Mouse (Mus musculus): ENCODE measurements around the gene Plscr3. TPM values are rescaled to one million over a fixed set of nuclear protein-coding genes. Genes with fewer than 3 reads are reported as not detected.

Gene Plscr3
- polyA plus RNA-seq, 1 experiment from 2014 or later, result 20.8 TPM

DNA sequence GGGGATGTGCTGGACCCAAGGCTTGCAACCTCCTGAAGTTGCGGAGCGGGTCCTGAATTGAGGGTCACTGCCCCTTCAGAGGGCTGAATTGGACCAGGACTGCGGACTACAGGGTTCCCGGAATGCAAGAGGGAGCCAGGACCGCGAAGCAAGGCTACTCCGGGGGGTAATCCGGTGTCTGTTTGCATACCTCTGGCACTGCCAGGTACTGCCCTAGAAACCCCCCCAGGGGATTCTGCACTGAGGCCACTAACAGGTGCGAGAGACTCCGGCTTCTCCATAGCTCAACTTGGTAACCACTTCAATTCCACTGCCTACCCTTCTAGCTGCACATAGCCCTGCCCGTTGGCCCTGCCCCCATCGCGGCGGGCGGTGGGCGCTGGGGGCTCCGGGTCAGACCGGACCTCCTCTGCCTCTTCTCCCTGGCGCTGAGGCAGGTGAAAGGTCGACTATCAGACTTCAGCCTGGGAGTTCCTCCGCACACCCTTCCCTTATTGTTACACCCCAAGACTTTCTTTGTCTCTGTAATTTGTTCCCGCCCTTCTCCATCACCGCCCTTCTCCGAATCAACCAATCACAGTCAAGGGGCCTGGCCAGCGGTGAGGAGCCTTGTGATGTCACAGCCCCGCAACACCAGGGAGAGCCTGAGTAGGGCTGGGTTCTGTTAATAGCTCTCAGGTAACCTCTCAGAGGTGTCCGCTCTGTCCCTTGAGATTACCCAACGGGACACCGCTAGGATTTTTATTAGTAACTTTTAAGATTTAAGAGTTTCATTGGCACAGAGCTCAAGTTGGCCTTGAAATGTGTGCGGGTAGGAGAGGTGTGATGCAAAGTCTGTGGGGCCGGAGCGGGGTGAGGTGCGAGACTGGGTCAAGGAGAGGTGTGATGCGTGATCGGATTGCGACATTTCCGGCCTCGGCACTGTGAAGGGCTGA lies 54.6 kb downstream of the Plscr3 start, which contains the start of the genes 2810408A11Rik and Neurl4:
Gene 2810408A11Rik (minus strand): TSS at position 517 of the 935 bp plus-strand sequence.
Gene Neurl4 (plus strand): TSS at position 602 of the 935 bp plus-strand sequence.
- peak within 1 kb of the TSS; percentile 99 for H3K27ac ChIP-seq (ENCODE audit: low read depth)
- peaks cover 24% of the 10 kb centered on the region for H3K4me1 ChIP-seq (ENCODE audit: insufficient read depth)
- peak within 1 kb of the TSS; percentile 93 for H3K4me3 ChIP-seq (ENCODE audit: low read depth, low read length)
- under 1% methylated on average over 38 of the region's 38 CpGs for WGBS (ENCODE audit: insufficient replicate concordance)
- ATAC-seq (peak; percentile 84), DNase-seq (peak; percentile 89)
- no peaks in the 10 kb centered on the region for H3K9me3 ChIP-seq (ENCODE audit: low read length)
- peak within 1 kb of the TSS; percentile 99 for H3K4me2 ChIP-seq (ENCODE audit: low read depth, low read length)
- 0 out of 2 replicates have a peak, but pooled peaks cover 7% of the 10 kb centered on the region for H3K27me3 ChIP-seq (ENCODE audit: insufficient read depth, low read length)
- H3K36me3 ChIP-seq (replicated peaks; ENCODE audit: insufficient read depth, low read length), result peaks cover 14% of the 10 kb centered on the region
- TF ChIP-seq EP300 (IDR thresholded peaks at IDR 0.05; ENCODE audit: low read depth), result peak; percentile 50; the same call in 1 of the 2 replicates
- TF ChIP-seq CTCF (IDR thresholded peaks at IDR 0.05; ENCODE audit: low read depth), result no peak
- peak within 1 kb of the TSS; percentile 87 for H3K9ac ChIP-seq (replicated peaks)

DNA sequence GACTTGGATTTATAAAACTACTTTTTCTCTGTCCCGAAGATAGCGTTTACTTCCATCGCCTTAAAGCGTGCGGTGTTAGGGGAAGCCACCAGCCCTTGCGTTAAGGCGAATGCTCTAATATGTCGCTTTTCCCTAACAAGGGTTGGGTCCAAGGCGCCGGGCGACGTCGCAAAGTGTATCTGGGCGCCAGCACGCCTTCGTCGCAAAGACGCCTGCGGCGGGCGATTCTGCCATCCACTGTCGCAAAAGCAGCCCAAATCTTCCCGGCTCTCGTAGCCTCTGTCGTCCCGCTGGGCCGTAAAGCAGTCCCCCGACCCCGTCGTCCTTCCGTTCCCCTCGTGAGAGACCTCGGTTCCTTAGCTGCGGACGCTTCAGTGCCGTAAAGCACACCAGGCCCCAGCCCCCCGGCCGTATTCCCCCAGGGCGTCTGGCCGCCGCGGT lies 55.2 kb downstream of the Plscr3 start:
- ATAC-seq (peak; percentile 84), DNase-seq (peak; percentile 92)
- Histone ChIP-seq H3K4me2 (ENCODE audit: low read depth, low read length) (peak overlapping the region; percentile 99), H3K4me1 (ENCODE audit: insufficient read depth) (peaks cover 21% of the 10 kb centered on the region), H3K9me3 (ENCODE audit: low read length) (no peaks in the 10 kb centered on the region), H3K9ac (replicated peaks) (peak overlapping the region; percentile 87), H3K27ac (ENCODE audit: low read depth) (peak overlapping the region; percentile 99), H3K27me3 (ENCODE audit: insufficient read depth, low read length) (0 out of 2 replicates have a peak, but pooled peaks cover 7% of the 10 kb centered on the region), H3K4me3 (ENCODE audit: low read depth, low read length) (peak overlapping the region; percentile 93), H3K36me3 (replicated peaks; ENCODE audit: insufficient read depth, low read length) (peaks cover 21% of the 10 kb centered on the region)
- TF ChIP-seq EP300 (IDR thresholded peaks at IDR 0.05; ENCODE audit: low read depth) (no peak), CTCF (IDR thresholded peaks at IDR 0.05; ENCODE audit: low read depth) (no peak)
- under 1% methylated on average over 42 of the region's 42 CpGs for WGBS (ENCODE audit: insufficient replicate concordance)

Small RNA genes within 50 kb of the gene (microRNA-seq; reads per million reads assigned to microRNA genes)
- not detected for gene Mir6924

Other genes with a start within 250 kb of the Plscr3 start
- 4.0 and 5.3 TPM in 2 replicates for gene Atp1b2, start 240.4 kb upstream of the Plscr3 start, polyA plus RNA-seq (2015; fragmentation: Nextera tagmentation; extraction: Ambion mirVana)
- 4.3 and 4.7 TPM in 2 replicates for gene Shbg, start 228.5 kb upstream of the Plscr3 start, polyA plus RNA-seq (2015; fragmentation: Nextera tagmentation; extraction: Ambion mirVana)
- 15.2 and 18.7 TPM in 2 replicates for gene Sat2, start 224.4 kb upstream of the Plscr3 start, polyA plus RNA-seq (2015; fragmentation: Nextera tagmentation; extraction: Ambion mirVana)
- gene Fxr2, start 213.4 kb upstream of the Plscr3 start, polyA plus RNA-seq (2015; fragmentation: Nextera tagmentation; extraction: Ambion mirVana), result 6.8 TPM in 2 replicates
- 0.13 TPM in 1 of 2 replicates, not detected in the other for gene Sox15, start 191.1 kb upstream of the Plscr3 start, polyA plus RNA-seq (2015; fragmentation: Nextera tagmentation; extraction: Ambion mirVana)
- 36.9 and 41.0 TPM in 2 replicates for gene Mpdu1, start 183.7 kb upstream of the Plscr3 start, polyA plus RNA-seq (2015; fragmentation: Nextera tagmentation; extraction: Ambion mirVana)
- gene Cd68, start 180.2 kb upstream of the Plscr3 start, polyA plus RNA-seq (2015; fragmentation: Nextera tagmentation; extraction: Ambion mirVana), result 30.1 and 32.5 TPM in 2 replicates
- 199 and 203 TPM in 2 replicates for gene Eif4a1, start 174.0 kb upstream of the Plscr3 start, polyA plus RNA-seq (2015; fragmentation: Nextera tagmentation; extraction: Ambion mirVana)
- 14.5 and 15.2 TPM in 2 replicates for gene Senp3, start 164.3 kb upstream of the Plscr3 start, polyA plus RNA-seq (2015; fragmentation: Nextera tagmentation; extraction: Ambion mirVana)
- gene Tnfsf13, start 160.6 kb upstream of the Plscr3 start, polyA plus RNA-seq (2015; fragmentation: Nextera tagmentation; extraction: Ambion mirVana), result 0.46 and 0.83 TPM in 2 replicates
- 2.8 and 3.6 TPM in 2 replicates for gene Tnfsf12, start 150.5 kb upstream of the Plscr3 start, polyA plus RNA-seq (2015; fragmentation: Nextera tagmentation; extraction: Ambion mirVana)
- gene Tnfsfm13, start 150.3 kb upstream of the Plscr3 start, polyA plus RNA-seq (2015; fragmentation: Nextera tagmentation; extraction: Ambion mirVana), result 1.1 and 1.4 TPM in 2 replicates
- gene Polr2a, start 87.7 kb upstream of the Plscr3 start, polyA plus RNA-seq (2015; fragmentation: Nextera tagmentation; extraction: Ambion mirVana), result 6.6 and 6.8 TPM in 2 replicates
- gene Slc35g3, start 84.4 kb upstream of the Plscr3 start, polyA plus RNA-seq (2015; fragmentation: Nextera tagmentation; extraction: Ambion mirVana), result not detected in 2 replicates
- 0.67 and 0.75 TPM in 2 replicates for gene Zbtb4, start 80.5 kb upstream of the Plscr3 start, polyA plus RNA-seq (2015; fragmentation: Nextera tagmentation; extraction: Ambion mirVana)
- gene Chrnb1, start 50.4 kb upstream of the Plscr3 start, polyA plus RNA-seq (2015; fragmentation: Nextera tagmentation; extraction: Ambion mirVana), result 0.73 and 0.76 TPM in 2 replicates
- 0.04 and 0.07 TPM in 2 replicates for gene Fgf11, start 44.5 kb upstream of the Plscr3 start, polyA plus RNA-seq (2015; fragmentation: Nextera tagmentation; extraction: Ambion mirVana)
- gene Tmem102, start 40.8 kb upstream of the Plscr3 start, polyA plus RNA-seq (2015; fragmentation: Nextera tagmentation; extraction: Ambion mirVana), result 4.4 and 4.8 TPM in 2 replicates
- gene Gm39566, start 31.1 kb upstream of the Plscr3 start, polyA plus RNA-seq (2015; fragmentation: Nextera tagmentation; extraction: Ambion mirVana), result not detected in 2 replicates
- gene Spem2, start 27.9 kb upstream of the Plscr3 start, polyA plus RNA-seq (2015; fragmentation: Nextera tagmentation; extraction: Ambion mirVana), result not detected in 2 replicates
- not detected in 2 replicates for gene Spem1, start 24.2 kb upstream of the Plscr3 start, polyA plus RNA-seq (2015; fragmentation: Nextera tagmentation; extraction: Ambion mirVana)
- gene Nlgn2, start 8.6 kb upstream of the Plscr3 start, polyA plus RNA-seq (2015; fragmentation: Nextera tagmentation; extraction: Ambion mirVana), result 0.60 and 0.75 TPM in 2 replicates
- gene Tmem256, start 7.9 kb upstream of the Plscr3 start, polyA plus RNA-seq (2015; fragmentation: Nextera tagmentation; extraction: Ambion mirVana), result 412 and 418 TPM in 2 replicates
- 0.28 and 0.69 TPM in 2 replicates for gene Tnk1, start 12.4 kb downstream of the Plscr3 start, polyA plus RNA-seq (2015; fragmentation: Nextera tagmentation; extraction: Ambion mirVana)
- not detected in 2 replicates for gene Tmem95, start 31.6 kb downstream of the Plscr3 start, polyA plus RNA-seq (2015; fragmentation: Nextera tagmentation; extraction: Ambion mirVana)
- gene Kctd11, start 35.0 kb downstream of the Plscr3 start, polyA plus RNA-seq (2015; fragmentation: Nextera tagmentation; extraction: Ambion mirVana), result 0.92 and 0.95 TPM in 2 replicates
- 6.5 and 7.1 TPM in 2 replicates for gene Acap1, start 49.2 kb downstream of the Plscr3 start, polyA plus RNA-seq (2015; fragmentation: Nextera tagmentation; extraction: Ambion mirVana)
- gene 2810408A11Rik, start 54.6 kb downstream of the Plscr3 start, polyA plus RNA-seq (2015; fragmentation: Nextera tagmentation; extraction: Ambion mirVana), result 0.90 and 1.2 TPM in 2 replicates
- gene Neurl4, start 54.7 kb downstream of the Plscr3 start, polyA plus RNA-seq (2015; fragmentation: Nextera tagmentation; extraction: Ambion mirVana), result 1.0 and 1.4 TPM in 2 replicates
- gene Gps2, start 67.5 kb downstream of the Plscr3 start, polyA plus RNA-seq (2015; fragmentation: Nextera tagmentation; extraction: Ambion mirVana), result 46.1 and 48.9 TPM in 2 replicates
- gene Eif5a, start 75.6 kb downstream of the Plscr3 start, polyA plus RNA-seq (2015; fragmentation: Nextera tagmentation; extraction: Ambion mirVana), result 872 and 914 TPM in 2 replicates
- not detected in 2 replicates for gene Ybx2, start 89.4 kb downstream of the Plscr3 start, polyA plus RNA-seq (2015; fragmentation: Nextera tagmentation; extraction: Ambion mirVana)
- 7.7 and 10.4 TPM in 2 replicates for gene Slc2a4, start 101.8 kb downstream of the Plscr3 start, polyA plus RNA-seq (2015; fragmentation: Nextera tagmentation; extraction: Ambion mirVana)
- 4.1 and 4.4 TPM in 2 replicates for gene Cldn7, start 118.4 kb downstream of the Plscr3 start, polyA plus RNA-seq (2015; fragmentation: Nextera tagmentation; extraction: Ambion mirVana)
- gene Ctdnep1, start 134.8 kb downstream of the Plscr3 start, polyA plus RNA-seq (2015; fragmentation: Nextera tagmentation; extraction: Ambion mirVana), result 8.4 and 9.7 TPM in 2 replicates
- 40.6 and 42.9 TPM in 2 replicates for gene Elp5, start 136.1 kb downstream of the Plscr3 start, polyA plus RNA-seq (2015; fragmentation: Nextera tagmentation; extraction: Ambion mirVana)
- gene Gabarap, start 144.8 kb downstream of the Plscr3 start, polyA plus RNA-seq (2015; fragmentation: Nextera tagmentation; extraction: Ambion mirVana), result 305 and 324 TPM in 2 replicates
- gene Phf23, start 149.4 kb downstream of the Plscr3 start, polyA plus RNA-seq (2015; fragmentation: Nextera tagmentation; extraction: Ambion mirVana), result 19.5 and 25.5 TPM in 2 replicates
- 2.7 and 3.4 TPM in 2 replicates for gene Dvl2, start 154.2 kb downstream of the Plscr3 start, polyA plus RNA-seq (2015; fragmentation: Nextera tagmentation; extraction: Ambion mirVana)
- gene Acadvl, start 169.0 kb downstream of the Plscr3 start, polyA plus RNA-seq (2015; fragmentation: Nextera tagmentation; extraction: Ambion mirVana), result 345 and 367 TPM in 2 replicates
- 0.58 and 0.61 TPM in 2 replicates for gene Dlg4, start 170.6 kb downstream of the Plscr3 start, polyA plus RNA-seq (2015; fragmentation: Nextera tagmentation; extraction: Ambion mirVana)
- 458 and 462 TPM in 2 replicates for gene Asgr1, start 207.7 kb downstream of the Plscr3 start, polyA plus RNA-seq (2015; fragmentation: Nextera tagmentation; extraction: Ambion mirVana)
- gene Asgr2, start 246.3 kb downstream of the Plscr3 start, polyA plus RNA-seq (2015; fragmentation: Nextera tagmentation; extraction: Ambion mirVana), result 48.3 and 53.3 TPM in 2 replicates